Mouse (Mus musculus): Measurements from ENCODE around the gene Atl1.

Atl1 gene

DNA sequence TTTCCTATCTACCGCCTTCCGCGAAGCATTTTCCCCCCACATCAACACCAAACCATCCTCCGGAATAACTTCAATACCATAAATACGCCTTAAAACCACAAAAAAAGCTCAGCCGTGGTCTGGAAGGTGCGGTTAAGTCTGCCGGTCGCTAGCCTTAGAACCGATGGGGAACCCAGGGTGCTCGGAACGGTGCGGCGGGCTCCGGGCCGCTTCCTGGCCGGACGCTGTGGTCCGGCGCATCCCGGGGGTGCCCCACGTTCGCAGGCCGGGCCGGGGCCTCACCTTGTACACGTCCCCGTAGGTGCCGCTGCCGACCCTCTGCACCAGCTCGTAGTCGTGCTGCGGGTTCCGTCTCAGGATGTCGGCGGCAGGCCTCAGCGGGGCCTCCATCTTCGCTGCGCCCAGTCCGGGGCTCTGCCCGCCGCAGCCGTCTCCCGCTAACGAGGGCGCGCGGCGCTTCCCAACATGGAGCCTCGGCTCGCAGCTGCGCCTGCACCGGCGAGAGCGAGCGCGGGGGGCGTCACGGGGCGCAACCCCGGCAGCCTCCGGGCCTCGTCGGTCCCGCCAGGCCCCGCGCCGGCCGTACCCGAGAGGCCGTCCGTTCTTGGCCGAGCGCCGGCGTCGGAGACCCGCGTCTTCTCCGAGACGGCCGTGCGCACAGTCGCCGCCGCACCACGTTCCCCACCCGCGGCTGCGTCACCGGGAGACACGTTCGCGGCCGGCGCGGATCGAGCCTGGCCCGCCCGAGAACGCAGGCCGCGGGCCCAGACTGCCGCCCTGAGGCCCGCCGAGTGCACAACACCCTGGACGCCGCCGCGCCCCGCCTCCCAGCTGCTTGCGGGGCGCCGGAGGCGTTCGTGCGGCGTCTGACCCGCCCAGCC is at the start of gene Atl1, which contains the start of gene Map4k5:
Gene Atl1 (plus strand): TSS at position 244 of the 881 bp plus-strand sequence.
Gene Map4k5 (minus strand): TSS at position 830 of the 881 bp plus-strand sequence.
- peak; percentile 91 for DNase-seq (ENCODE audit: low spot score)

- peak; percentile 46 for DNase-seq (ENCODE audit: low spot score)
Observed at GRCm38 (mm10) chr12:69843531-69844445, 48.6 kb upstream of the Atl1 start.

DNA sequence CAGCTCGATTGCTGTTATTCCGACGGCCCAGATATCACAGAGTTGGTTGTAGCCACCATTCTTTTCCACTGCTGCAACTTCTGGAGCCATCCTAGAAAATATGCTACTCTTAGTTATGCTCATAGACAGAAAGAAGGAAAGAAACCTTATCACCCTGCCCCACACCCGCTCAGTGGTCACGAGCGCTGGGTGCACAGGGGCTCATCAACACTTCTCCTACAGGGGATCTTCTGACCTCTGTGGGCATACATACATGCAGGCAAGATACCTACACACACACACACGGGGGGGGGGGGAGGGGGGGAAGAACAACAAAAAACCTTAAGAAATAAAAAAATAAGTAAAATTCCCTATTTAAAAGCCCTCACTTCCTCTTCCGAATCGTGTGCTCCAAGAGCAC is 46.7 kb upstream of the Atl1 start:
- DNase-seq (ENCODE audit: low spot score): no peak

DNA sequence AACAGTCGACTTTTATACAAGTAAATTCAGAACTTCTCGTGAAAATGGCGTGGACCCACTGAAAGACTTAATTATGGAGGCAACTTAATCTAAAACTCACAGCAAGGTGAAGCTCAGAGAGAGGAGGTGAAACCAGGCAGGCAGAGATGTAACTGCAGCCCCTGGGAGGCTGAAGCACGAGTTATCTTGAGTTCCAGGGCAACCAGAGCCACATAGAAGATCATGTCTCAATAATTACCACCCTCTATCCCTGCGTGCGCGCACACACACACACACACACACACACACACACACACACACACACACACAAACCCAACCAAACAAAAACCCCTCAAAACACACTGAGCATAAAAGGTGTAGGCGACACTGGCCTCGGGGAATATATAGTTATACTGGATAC is 45.9 kb upstream of the Atl1 start:
- DNase-seq (ENCODE audit: low spot score): no peak

GRCm38 (mm10) chr12:69848083-69848878 is 44.1 kb upstream of the Atl1 start:
- DNase-seq (ENCODE audit: low spot score): no peak

DNA sequence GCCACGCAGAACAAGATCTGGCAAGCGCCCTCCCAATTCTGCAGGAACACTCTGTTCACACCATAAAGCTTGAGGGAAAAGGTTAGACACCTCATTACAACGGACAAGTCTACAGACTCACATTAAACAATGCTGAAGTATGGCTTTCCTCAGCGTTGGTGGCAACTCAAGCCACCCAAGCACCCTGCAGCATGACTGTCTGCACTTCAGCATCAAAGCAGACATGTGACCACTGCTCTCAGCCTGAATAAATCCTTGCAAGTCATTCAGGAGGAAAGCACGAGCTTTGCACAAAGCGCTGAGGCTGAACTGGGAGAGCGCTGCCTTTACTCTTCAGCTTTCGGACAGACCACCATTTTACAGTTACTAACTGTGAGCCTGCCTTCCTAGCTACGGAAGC is 40.1 kb upstream of the Atl1 start:
- no peak for DNase-seq (ENCODE audit: low spot score)

DNA sequence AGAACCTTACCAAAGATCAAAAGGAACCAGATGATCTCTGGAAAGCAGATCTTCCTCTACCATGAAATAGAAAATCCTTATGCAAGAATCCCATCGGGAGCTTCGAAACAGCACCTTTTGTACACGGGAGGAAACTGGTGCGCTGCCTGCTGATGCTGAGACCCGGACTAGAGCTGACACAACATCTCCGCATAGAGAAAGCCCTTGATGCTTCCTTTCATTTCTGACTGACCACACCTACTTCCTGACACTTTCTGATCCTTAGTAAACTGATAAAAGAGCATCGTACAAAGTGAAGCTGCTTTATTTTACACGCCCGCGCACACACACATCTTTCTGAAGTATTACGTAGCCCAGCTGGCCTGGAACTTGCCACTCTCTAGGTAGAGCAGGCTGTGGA is 39.0 kb upstream of the Atl1 start:
- no peak for DNase-seq (ENCODE audit: low spot score)

DNA sequence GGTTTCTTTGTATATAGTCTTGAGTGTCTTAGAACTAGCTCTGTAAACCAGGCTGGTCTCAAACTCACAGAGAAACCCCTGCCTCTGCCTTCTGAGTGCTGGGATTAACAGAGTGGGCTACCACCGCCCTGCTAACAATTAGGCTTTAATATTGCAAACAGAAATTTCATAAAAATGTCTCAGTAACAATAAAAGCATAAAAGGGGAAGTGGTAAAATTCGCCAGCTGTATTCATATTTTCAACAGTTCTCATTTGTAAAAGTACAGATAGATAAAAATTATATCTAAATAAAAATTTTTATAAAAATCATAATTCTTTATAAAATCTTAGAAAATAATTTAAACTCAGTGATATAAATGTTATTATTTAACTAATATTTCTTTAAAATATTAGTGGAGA is 38.5 kb upstream of the Atl1 start:
- DNase-seq (ENCODE audit: low spot score): no peak

GRCm38 (mm10) chr12:69855641-69856300 is 36.6 kb upstream of the Atl1 start:
- DNase-seq (ENCODE audit: low spot score): no peak

DNA sequence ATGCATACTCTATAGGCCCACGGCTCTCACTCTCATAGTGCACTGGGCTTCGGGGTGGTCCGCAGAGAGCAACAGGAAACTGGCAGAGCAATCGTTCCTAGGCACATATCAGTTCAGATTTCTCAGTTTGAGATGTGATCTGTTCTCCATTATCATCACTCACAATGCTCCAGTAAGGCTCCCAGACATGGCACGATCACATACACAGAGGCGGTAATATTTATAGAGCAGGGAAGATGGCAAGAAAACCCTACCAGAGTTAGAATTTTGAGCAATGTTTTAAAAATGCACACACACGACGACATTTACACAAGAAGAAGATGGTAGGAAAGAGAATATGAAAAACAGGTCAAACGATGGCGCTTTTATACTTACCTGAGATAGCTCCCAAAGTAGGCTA is 36.0 kb upstream of the Atl1 start:
- no peak for DNase-seq (ENCODE audit: low spot score)

DNA sequence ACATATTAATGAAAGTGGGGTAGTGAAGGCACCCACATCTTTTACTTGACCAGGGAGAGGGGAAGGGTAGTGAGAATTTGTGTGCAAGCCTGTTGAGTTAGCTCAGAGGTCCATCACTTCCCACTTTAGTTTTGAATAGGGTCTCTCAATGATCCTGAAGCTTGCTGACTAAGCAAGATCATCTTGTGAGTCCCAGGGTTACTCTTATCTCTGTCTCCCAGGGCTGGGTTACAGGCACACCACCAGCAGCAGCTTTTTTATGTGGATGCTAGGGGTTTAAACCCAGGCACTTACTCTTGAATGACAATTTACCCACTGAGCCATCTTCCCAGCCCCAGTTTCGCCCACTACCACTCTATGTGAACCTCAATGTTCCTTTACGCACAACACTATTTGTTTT is 34.8 kb upstream of the Atl1 start:
- DNase-seq (ENCODE audit: low spot score): no peak

GRCm38 (mm10) chr12:69858847-69859246 is 33.6 kb upstream of the Atl1 start:
- DNase-seq (ENCODE audit: low spot score): no peak

- DNase-seq (ENCODE audit: low spot score): no peak
Observed at GRCm38 (mm10) chr12:69863505-69863904, 28.9 kb upstream of the Atl1 start.

DNA sequence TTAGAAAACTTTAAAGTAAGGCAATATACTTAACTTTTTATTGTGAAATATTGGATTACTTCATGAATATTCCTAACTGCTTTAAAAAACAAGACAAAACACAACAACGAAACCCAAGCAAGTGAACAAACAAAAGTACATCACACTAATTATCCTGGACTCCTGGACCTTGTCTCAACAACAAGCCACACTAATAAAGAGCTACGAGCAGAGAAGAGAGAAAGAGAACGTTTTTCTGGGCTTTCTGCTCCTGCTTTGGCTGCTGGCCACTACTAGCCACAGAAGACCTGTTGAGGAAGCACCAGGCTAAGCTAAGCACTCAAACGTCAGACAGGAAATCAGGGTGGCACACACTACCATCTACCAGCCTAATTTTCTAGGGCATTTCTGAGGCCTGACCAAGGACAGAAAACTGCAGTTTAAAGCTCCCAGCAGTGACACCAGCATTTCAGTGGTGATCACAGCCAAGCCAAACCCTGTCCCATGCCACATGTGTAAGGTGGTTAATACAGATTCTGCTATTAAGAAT is 28.2 kb upstream of the Atl1 start:
- DNase-seq (ENCODE audit: low spot score): no peak

DNA sequence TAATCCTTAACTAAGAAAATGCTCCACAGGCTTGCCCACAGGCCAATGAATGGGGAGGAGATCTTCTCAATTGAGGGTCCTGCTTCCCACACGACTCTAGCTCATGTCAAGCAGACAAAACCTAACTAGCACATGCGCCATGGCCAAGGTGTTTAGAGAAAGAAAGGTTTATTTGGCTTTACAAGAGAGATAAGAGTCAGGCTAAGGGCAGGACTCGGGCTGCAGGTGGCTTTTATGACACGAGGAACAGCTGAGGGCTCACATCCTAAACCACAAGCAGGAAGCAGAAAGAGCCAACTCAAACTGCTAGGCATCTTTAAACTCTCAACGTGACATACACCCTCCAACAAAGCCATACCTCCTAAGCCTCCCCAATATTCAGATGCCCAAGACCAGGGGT is 25.1 kb upstream of the Atl1 start:
- DNase-seq (ENCODE audit: low spot score): no peak

DNA sequence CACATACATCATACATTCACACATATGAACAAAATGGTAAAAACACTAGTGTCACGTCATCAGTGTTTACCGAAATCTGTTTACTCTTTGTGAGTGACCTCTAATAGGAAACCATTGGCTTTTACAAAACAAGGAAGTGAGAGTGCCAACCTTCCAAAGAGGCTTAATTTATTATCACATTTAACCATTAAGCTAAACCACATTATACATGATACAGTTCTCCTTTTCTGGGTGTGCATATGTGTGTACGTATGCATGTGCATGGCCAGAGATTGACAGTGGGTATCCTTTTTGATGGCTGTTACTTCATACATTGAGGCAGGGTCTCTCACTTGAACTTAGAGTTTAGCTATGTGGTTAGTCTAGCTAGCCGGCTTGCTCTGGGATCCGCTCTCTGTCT is 20.8 kb upstream of the Atl1 start:
- no peak for DNase-seq (ENCODE audit: low spot score)

- DNase-seq (ENCODE audit: low spot score): no peak
Observed at GRCm38 (mm10) chr12:69877842-69878363, 14.5 kb upstream of the Atl1 start.

GRCm38 (mm10) chr12:69879172-69879665 is 13.2 kb upstream of the Atl1 start:
- DNase-seq (ENCODE audit: low spot score): no peak

GRCm38 (mm10) chr12:69879739-69880138 is 12.7 kb upstream of the Atl1 start:
- no peak for DNase-seq (ENCODE audit: low spot score)

DNA sequence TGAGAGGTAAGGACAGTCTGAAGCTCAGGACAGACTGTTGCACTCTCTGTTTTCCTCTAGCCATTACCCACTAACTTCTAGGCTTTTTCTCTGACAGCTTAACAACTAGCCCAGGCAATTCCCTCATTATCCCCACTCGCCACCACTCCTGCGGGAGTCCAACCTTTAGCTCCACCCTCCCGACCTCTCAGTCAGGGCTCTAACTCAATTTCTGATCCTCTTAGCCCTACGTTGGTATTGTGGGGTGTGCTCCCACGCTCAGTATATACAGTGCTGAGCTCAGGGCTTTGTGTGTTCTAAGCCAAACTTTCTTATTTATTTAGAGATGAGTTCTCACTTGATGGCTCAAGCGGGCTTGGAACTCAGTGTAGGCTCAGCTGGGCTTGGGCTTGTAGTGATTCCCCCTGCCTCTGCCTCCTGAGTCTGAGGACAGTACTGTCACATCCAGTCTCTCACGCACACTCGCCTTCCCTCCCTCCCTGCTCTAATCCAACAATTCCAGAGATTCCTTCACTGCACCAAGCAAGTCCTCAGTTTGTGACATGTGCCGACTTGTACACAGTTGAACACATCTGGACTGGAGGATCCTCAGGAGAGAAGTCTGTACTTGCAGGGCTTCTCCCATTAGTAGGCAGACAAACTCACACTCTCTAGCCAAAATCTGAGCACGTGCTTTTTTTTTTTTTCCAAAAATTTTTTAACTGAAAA is 11.1 kb upstream of the Atl1 start:
- DNase-seq (ENCODE audit: low spot score): no peak

All from MN1 (cell line).